Mouse (Mus musculus): Measurements from ENCODE around the gene Adgre5. TPM values are rescaled to one million over a fixed set of nuclear protein-coding genes. Genes with fewer than 3 reads are reported as not detected.

The Adgre5 gene
- total RNA-seq, 2 experiments from 2014 or later, result 27.1 to 30.2 TPM

DNA sequence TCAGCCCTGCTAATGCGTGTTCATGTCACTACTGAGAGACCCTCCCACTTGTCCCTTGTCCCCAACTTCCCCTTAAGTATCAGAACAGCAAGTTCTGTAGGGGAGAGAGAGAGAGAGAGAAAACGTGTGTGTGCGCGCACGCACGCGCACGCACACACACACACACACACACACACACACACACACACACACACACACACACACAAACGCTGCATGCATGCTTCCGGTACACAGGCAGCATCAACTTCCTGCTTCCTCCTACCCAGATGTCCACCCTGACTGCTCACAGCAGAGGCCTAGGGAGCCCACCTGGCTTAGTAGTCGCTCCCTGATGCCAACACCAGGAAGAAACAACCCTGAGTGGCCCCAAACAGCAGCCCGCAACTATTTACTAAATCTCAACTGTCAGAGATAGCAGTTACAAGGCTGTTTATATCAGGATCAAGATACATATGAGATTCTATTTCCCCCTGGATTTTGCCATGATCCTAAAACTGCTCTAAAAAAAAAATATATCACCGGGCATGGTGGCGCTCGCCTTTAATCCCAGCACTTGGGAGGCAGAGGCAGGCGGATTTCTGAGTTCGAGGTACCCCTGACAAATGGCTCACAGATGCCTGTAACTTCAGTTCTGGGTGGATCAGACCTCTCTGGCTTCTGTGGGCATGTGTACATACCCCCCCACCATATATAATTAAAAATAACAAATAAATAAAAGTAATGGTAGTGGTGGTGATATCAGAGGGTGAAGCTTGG is 45.6 kb downstream of the Adgre5 start:
- ATAC-seq (replicated peaks; ENCODE audit: poor library complexity), result peak; percentile 26

DNA sequence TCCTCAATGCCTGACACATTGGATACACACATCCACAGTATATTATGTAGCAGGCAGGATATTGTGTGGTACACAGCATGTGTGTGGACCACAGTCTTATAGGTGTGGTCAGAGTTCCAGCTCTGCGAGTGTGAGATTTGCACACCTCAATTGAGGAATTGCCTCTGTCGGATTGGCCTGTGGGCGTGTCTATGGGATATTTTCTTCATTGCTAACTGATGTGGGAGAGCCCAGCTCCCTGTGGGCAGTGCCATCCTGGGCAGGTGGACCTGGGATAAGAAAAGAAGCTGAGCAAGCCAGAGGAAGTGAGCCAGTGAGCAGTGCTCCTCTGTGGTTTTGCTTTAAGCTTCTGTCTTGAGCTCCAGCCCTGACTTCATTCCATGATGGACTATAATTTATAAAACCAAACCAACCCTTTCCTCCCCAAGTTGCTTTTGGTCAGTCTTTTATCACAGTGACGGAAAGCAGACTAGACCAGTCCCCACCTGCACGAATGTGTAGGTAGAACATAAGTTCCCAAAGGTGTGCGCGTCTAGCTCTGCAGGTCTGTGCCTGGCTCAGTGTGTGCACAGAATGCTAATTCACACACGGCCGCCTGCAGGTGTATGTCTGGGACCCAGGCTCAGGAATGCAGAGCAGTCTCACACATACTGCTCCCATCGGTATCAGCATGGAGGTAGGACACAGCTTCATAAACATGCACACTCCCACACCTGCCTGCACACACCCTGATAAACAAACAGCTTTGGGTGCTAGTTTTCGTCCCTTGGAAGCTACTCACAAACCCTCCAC is 46.6 kb downstream of the Adgre5 start:
- no peak for ATAC-seq (replicated peaks; ENCODE audit: poor library complexity)

GRCm38 (mm10) chr8:83693609-83694236 is 47.4 kb downstream of the Adgre5 start:
- ATAC-seq (replicated peaks; ENCODE audit: poor library complexity), result peak; percentile 51

- ATAC-seq (replicated peaks; ENCODE audit: poor library complexity), result no peak
Measured at GRCm38 (mm10) chr8:83689264-83689663, 51.9 kb downstream of the Adgre5 start.

GRCm38 (mm10) chr8:83684517-83684916 is 56.6 kb downstream of the Adgre5 start:
- ATAC-seq (replicated peaks; ENCODE audit: poor library complexity), result no peak

GRCm38 (mm10) chr8:83681099-83681498 is 60.0 kb downstream of the Adgre5 start:
- ATAC-seq (replicated peaks; ENCODE audit: poor library complexity), result peak; percentile 72

- no peak for ATAC-seq (replicated peaks; ENCODE audit: poor library complexity)
Measured at GRCm38 (mm10) chr8:83680603-83681002, 60.5 kb downstream of the Adgre5 start.

GRCm38 (mm10) chr8:83679866-83680265 is 61.3 kb downstream of the Adgre5 start:
- no peak for ATAC-seq (replicated peaks; ENCODE audit: poor library complexity)

DNA sequence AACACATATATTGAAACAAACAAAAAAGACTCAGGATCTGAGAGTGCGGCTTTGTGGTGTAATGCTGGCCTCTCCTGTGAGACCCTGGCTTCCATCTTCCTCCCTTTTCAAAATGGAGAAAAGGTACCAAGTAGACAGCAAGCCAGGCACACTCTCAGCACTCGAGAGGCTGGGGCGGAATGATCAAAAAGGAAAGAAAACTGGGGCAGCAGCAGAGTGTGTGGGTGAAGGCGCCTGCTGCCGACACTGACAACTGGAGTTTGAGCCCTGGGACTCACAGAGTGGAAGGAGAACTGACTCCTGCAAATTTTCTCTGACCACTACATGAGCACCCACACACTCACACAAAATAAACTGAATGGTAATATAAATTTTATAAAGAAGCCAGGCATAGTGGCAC is 66.6 kb downstream of the Adgre5 start:
- no peak for ATAC-seq (replicated peaks; ENCODE audit: poor library complexity)

Other genes starting within 250 kb of the Adgre5 start
- gene Olfr370, start 205.5 kb downstream of the Adgre5 start, total RNA-seq (2015), result not detected in 2 replicates
- gene Olfr370, start 205.5 kb downstream of the Adgre5 start, total RNA-seq (2017), result not detected in 2 replicates
- gene Ndufb7, start 174.7 kb downstream of the Adgre5 start, total RNA-seq (2015), result 158 and 163 TPM in 2 replicates
- 252 and 255 TPM in 2 replicates for gene Ndufb7, start 174.7 kb downstream of the Adgre5 start, total RNA-seq (2017)
- gene Tecr, start 133.4 kb downstream of the Adgre5 start, total RNA-seq (2015), result 363 and 424 TPM in 2 replicates
- gene Tecr, start 133.4 kb downstream of the Adgre5 start, total RNA-seq (2017), result 324 and 345 TPM in 2 replicates
- 45.5 and 47.6 TPM in 2 replicates for gene Dnajb1, start 133.1 kb downstream of the Adgre5 start, total RNA-seq (2015)
- 26.2 and 28.0 TPM in 2 replicates for gene Dnajb1, start 133.1 kb downstream of the Adgre5 start, total RNA-seq (2017)
- 14.7 and 19.0 TPM in 2 replicates for gene Gipc1, start 88.6 kb downstream of the Adgre5 start, total RNA-seq (2015)
- gene Gipc1, start 88.6 kb downstream of the Adgre5 start, total RNA-seq (2017), result 14.3 and 17.8 TPM in 2 replicates
- gene Ptger1, start 74.6 kb downstream of the Adgre5 start, total RNA-seq (2015), result 0.10 TPM in 1 of 2 replicates, not detected in the other
- gene Ptger1, start 74.6 kb downstream of the Adgre5 start, total RNA-seq (2017), result 0.87 and 1.6 TPM in 2 replicates
- gene Pkn1, start 42.1 kb downstream of the Adgre5 start, total RNA-seq (2015), result 31.5 and 31.6 TPM in 2 replicates
- 62.5 and 78.8 TPM in 2 replicates for gene Pkn1, start 42.1 kb downstream of the Adgre5 start, total RNA-seq (2017)
- gene Ddx39, start 26.1 kb downstream of the Adgre5 start, total RNA-seq (2015), result 119 and 139 TPM in 2 replicates
- gene Ddx39, start 26.1 kb downstream of the Adgre5 start, total RNA-seq (2017), result 121 and 131 TPM in 2 replicates
- 2.9 and 5.9 TPM in 2 replicates for gene Adgrl1, start 158.8 kb upstream of the Adgre5 start, total RNA-seq (2015)
- 2.3 and 2.4 TPM in 2 replicates for gene Adgrl1, start 158.8 kb upstream of the Adgre5 start, total RNA-seq (2017)
- gene Gm10644, start 213.9 kb upstream of the Adgre5 start, total RNA-seq (2015), result not detected in 2 replicates
- gene Gm10644, start 213.9 kb upstream of the Adgre5 start, total RNA-seq (2017), result 0.46 TPM in 1 of 2 replicates, not detected in the other
- 40.3 and 51.0 TPM in 2 replicates for gene Asf1b, start 214.2 kb upstream of the Adgre5 start, total RNA-seq (2015)
- gene Asf1b, start 214.2 kb upstream of the Adgre5 start, total RNA-seq (2017), result 32.5 and 38.1 TPM in 2 replicates
- 23.8 and 24.8 TPM in 2 replicates for gene Prkaca, start 231.7 kb upstream of the Adgre5 start, total RNA-seq (2015)
- 22.4 and 24.0 TPM in 2 replicates for gene Prkaca, start 231.7 kb upstream of the Adgre5 start, total RNA-seq (2017)